Mouse (Mus musculus) midbrain, postnatal 0 days (tissue): Measurements from ENCODE around the gene Ado. TPM values are rescaled to one million over a fixed set of nuclear protein-coding genes. Genes with fewer than 3 reads are reported as not detected.

Source experiments
- ATAC-seq: fragments of 200-750 bp; cut with Nextera tagmentation; 2 replicates; pipeline ENCODE4 v1.8.0; 2017; ENCODE audit warnings: moderate number of reproducible peaks, mild to moderate bottlenecking, moderate TSS enrichment, moderate library complexity; ENCODE audit not compliant: low FRiP score
- DNase-seq: peaks from one replicate; pipeline ENCODE4 v3.0.0-alpha.2; 2015; ENCODE audit warnings: low spot score
- H3K27ac ChIP-seq: fragments of 300-500 bp; sonication (generic); 2 replicates; pipeline ENCODE4 v1.5.1; 2014; ENCODE audit warnings: low read depth, mild to moderate bottlenecking, low read length, mixed read lengths
- H3K27me3 ChIP-seq: fragments of 300-500 bp; sonication (generic); 2 replicates; pipeline ENCODE4 v1.6.1; 2014; ENCODE audit warnings: low read length, control low read depth, mixed read lengths; ENCODE audit not compliant: insufficient read depth
- H3K36me3 ChIP-seq: fragments of 300-500 bp; sonication (generic); 2 replicates; pipeline ENCODE4 v1.6.1; 2014; ENCODE audit warnings: low read length, control low read depth, mixed read lengths; ENCODE audit not compliant: insufficient read depth
- H3K4me1 ChIP-seq: fragments of 300-500 bp; sonication (generic); 2 replicates; pipeline ENCODE4 v1.6.1; 2014; ENCODE audit warnings: mild to moderate bottlenecking, control low read depth, antibody characterized with exemption, low read length, mixed read lengths; ENCODE audit not compliant: insufficient read depth
- H3K4me2 ChIP-seq: fragments of 300-500 bp; sonication (generic); 2 replicates; pipeline ENCODE4 v1.6.1; 2014; ENCODE audit warnings: low read depth, mild to moderate bottlenecking, low read length, mixed read lengths; ENCODE audit not compliant: poor library complexity, severe bottlenecking
- H3K4me3 ChIP-seq: fragments of 300-500 bp; sonication (generic); 2 replicates; pipeline ENCODE4 v1.5.1; 2014; ENCODE audit warnings: low read depth, mild to moderate bottlenecking, low read length, moderate library complexity
- H3K9ac ChIP-seq: fragments of 300-500 bp; sonication (generic); replicated peaks from 2 replicates; pipeline ENCODE4 v1.6.1; 2014; ENCODE audit warnings: mild to moderate bottlenecking, low read length, moderate library complexity, mixed read lengths; ENCODE audit not compliant: poor library complexity, severe bottlenecking
- H3K9me3 ChIP-seq: fragments of 300-500 bp; sonication (generic); 2 replicates; pipeline ENCODE4 v1.6.1; 2016; ENCODE audit warnings: low read length, control low read depth
- CTCF ChIP-seq: IDR thresholded peaks from 2 replicates; pipeline ENCODE4 v1.5.1; 2016; ENCODE audit warnings: antibody characterized with exemption, mild to moderate bottlenecking
- WGBS: fragments of 180-500 bp; shearing (Covaris S2); extraction: QIAGEN DNeasy Blood & Tissue Kit; methylation state at CpG from one replicate; pipeline ENCODE4 v1.1.7; 2014; 5-methylcytosine and 5-hydroxymethylcytosine counted together
- polyA plus RNA-seq: library from polyadenylated mRNA; unstranded; fragments of >200 nt; fragmentation: Nextera tagmentation; extraction: Ambion mirVana; gene quantifications from 2 replicates; pipeline ENCODE4 v1.2.1, GENCODE M21; 2015
- total RNA-seq: library from RNA; depleted of rRNA; stranded (reverse); fragments of >200 nt; gene quantifications from 2 replicates; pipeline ENCODE4 v1.2.3, GENCODE M21; 2014

The Ado gene
- total and polyA plus RNA-seq, 2 experiments from 2014 or later = 50.9 to 58.5 TPM

- 74% methylated on average over 7 of the region's 7 CpGs for WGBS
These were observed 35.9 kb downstream of the Ado start for GRCm38 (mm10) chr10:67512871-67513270.

GRCm38 (mm10) chr10:67512211-67512610, 36.5 kb downstream of the Ado start:
- no peak for TF ChIP-seq CTCF
- Histone ChIP-seq H3K36me3 (no peaks in the 10 kb centered on the region), H3K27ac (no peak overlapping the region), H3K27me3 (no peaks in the 10 kb centered on the region), H3K9ac (no peak overlapping the region), H3K4me3 (no peak overlapping the region), H3K9me3 (no peaks in the 10 kb centered on the region), H3K4me2 (no peak overlapping the region), H3K4me1 (no peaks in the 10 kb centered on the region)
- WGBS = 68% methylated on average over 8 of the region's 8 CpGs
- no peak for ATAC-seq
- DNase-seq = no peak

More at GRCm38 (mm10) chr10:67512871-67513270, 35.9 kb downstream of the Ado start:
- Histone ChIP-seq H3K4me3 (no peak overlapping the region), H3K27me3 (no peaks in the 10 kb centered on the region), H3K4me1 (no peaks in the 10 kb centered on the region), H3K9me3 (no peaks in the 10 kb centered on the region), H3K4me2 (no peak overlapping the region), H3K9ac (no peak overlapping the region), H3K36me3 (no peaks in the 10 kb centered on the region), H3K27ac (no peak overlapping the region)
- no peak for TF ChIP-seq CTCF
- no peak for DNase-seq
- no peak for ATAC-seq

GRCm38 (mm10) chr10:67505248-67505647, 43.5 kb downstream of the Ado start:
- WGBS = 67% methylated on average over 3 of the region's 3 CpGs
- H3K4me2 ChIP-seq = no peak overlapping the region

GRCm38 (mm10) chr10:67504046-67504445, 44.7 kb downstream of the Ado start:
- H3K4me3 ChIP-seq = no peak overlapping the region
- WGBS = 69% methylated on average over 5 of the region's 5 CpGs
- ATAC-seq (no peak), DNase-seq (no peak)
- no peaks in the 10 kb centered on the region for H3K27me3 ChIP-seq
- H3K9ac ChIP-seq = no peak overlapping the region
- H3K27ac ChIP-seq = no peak overlapping the region
- H3K4me2 ChIP-seq = no peak overlapping the region
- 0 out of 2 replicates have a peak, but pooled peaks cover 2% of the 10 kb centered on the region for H3K4me1 ChIP-seq
- H3K36me3 ChIP-seq = no peaks in the 10 kb centered on the region
- no peak for TF ChIP-seq CTCF
- no peaks in the 10 kb centered on the region for H3K9me3 ChIP-seq

More at GRCm38 (mm10) chr10:67505248-67505647, 43.5 kb downstream of the Ado start:
- ATAC-seq (no peak), DNase-seq (no peak)
- Histone ChIP-seq H3K27ac (no peak overlapping the region), H3K4me1 (0 out of 2 replicates have a peak, but pooled peaks cover 2% of the 10 kb centered on the region), H3K9ac (no peak overlapping the region), H3K4me3 (no peak overlapping the region), H3K27me3 (no peaks in the 10 kb centered on the region), H3K9me3 (no peaks in the 10 kb centered on the region), H3K36me3 (no peaks in the 10 kb centered on the region)
- TF ChIP-seq CTCF = no peak

GRCm38 (mm10) chr10:67503320-67503995, 45.3 kb downstream of the Ado start:
- no peaks in the 10 kb centered on the region for H3K9me3 ChIP-seq
- H3K4me2 ChIP-seq = no peak overlapping the region
- TF ChIP-seq CTCF = no peak
- no peak overlapping the region for H3K9ac ChIP-seq
- DNase-seq = no peak
- 0 out of 2 replicates have a peak, but pooled peaks cover 2% of the 10 kb centered on the region for H3K4me1 ChIP-seq
- no peak for ATAC-seq
- no peak overlapping the region for H3K4me3 ChIP-seq
- 64% methylated on average over 15 of the region's 15 CpGs for WGBS
- no peaks in the 10 kb centered on the region for H3K36me3 ChIP-seq
- H3K27me3 ChIP-seq = no peaks in the 10 kb centered on the region
- H3K27ac ChIP-seq = no peak overlapping the region

- H3K27ac ChIP-seq = no peak overlapping the region
- no peaks in the 10 kb centered on the region for H3K4me1 ChIP-seq
- no peaks in the 10 kb centered on the region for H3K9me3 ChIP-seq
- no peak overlapping the region for H3K9ac ChIP-seq
- no peaks in the 10 kb centered on the region for H3K36me3 ChIP-seq
- TF ChIP-seq CTCF = no peak
- H3K4me3 ChIP-seq = no peak overlapping the region
- no peak overlapping the region for H3K4me2 ChIP-seq
- ATAC-seq = no peak
- DNase-seq = no peak
- no peaks in the 10 kb centered on the region for H3K27me3 ChIP-seq
- WGBS = 92% methylated on average over 9 of the region's 9 CpGs
These were observed 50.8 kb downstream of the Ado start for GRCm38 (mm10) chr10:67497951-67498350.
